Mouse (Mus musculus) ES-Bruce4 (cell line): Measurements from ENCODE around the gene Tex37.

ENCODE experiments used
- CTCF ChIP-seq: IDR thresholded peaks from one replicate; pipeline ENCODE4 v1.8.1; 2011; ENCODE audit warnings: low read depth, low read length
- EP300 ChIP-seq: IDR thresholded peaks from 2 replicates; pipeline ENCODE4 v1.6.1; 2011; ENCODE audit warnings: low read depth, low read length; ENCODE audit not compliant: insufficient read depth
- POLR2A ChIP-seq: IDR thresholded peaks from one replicate; pipeline ENCODE4 v1.8.1; 2011; ENCODE audit warnings: low read length; ENCODE audit not compliant: insufficient read depth

- TF ChIP-seq CTCF (no peak), POLR2A (no peak), EP300 (peak; percentile 41; the same call in 1 of the 2 replicates)
Measured at GRCm38 (mm10) chr6:70965694-70966093, 47.0 kb upstream of the Tex37 start.
